Mouse (Mus musculus) liver, postnatal 0 days (tissue): Measurements from ENCODE around the gene Rpl4. TPM values are rescaled to one million over a fixed set of nuclear protein-coding genes. Genes with fewer than 3 reads are reported as not detected.

Experiments
- ATAC-seq: fragments of 200-750 bp; cut with Nextera tagmentation; 2 replicates; pipeline ENCODE4 v1.8.0; 2017; ENCODE audit warnings: mild to moderate bottlenecking, moderate library complexity
- DNase-seq: peaks from one replicate; pipeline ENCODE4 v3.0.0-alpha.2; 2016
- H3K27ac ChIP-seq: fragments of 300-500 bp; sonication (generic); 2 replicates; pipeline ENCODE4 v1.5.1; 2014; ENCODE audit warnings: antibody characterized with exemption, moderate library complexity, mild to moderate bottlenecking, low read depth
- H3K27me3 ChIP-seq: fragments of 300-500 bp; sonication (generic); 2 replicates; pipeline ENCODE4 v1.6.1; 2014; ENCODE audit warnings: low read length, control low read depth, mixed read lengths; ENCODE audit not compliant: insufficient read depth
- H3K36me3 ChIP-seq: fragments of 300-500 bp; sonication (generic); replicated peaks from 2 replicates; pipeline ENCODE4 v1.6.1; 2014; ENCODE audit warnings: mild to moderate bottlenecking, control low read depth, low read length, moderate library complexity, mixed read lengths; ENCODE audit not compliant: insufficient read depth
- H3K4me1 ChIP-seq: fragments of 300-500 bp; sonication (generic); 2 replicates; pipeline ENCODE4 v1.6.1; 2014; ENCODE audit warnings: antibody characterized with exemption, mild to moderate bottlenecking, control low read depth; ENCODE audit not compliant: insufficient read depth
- H3K4me2 ChIP-seq: fragments of 300-500 bp; sonication (generic); 2 replicates; pipeline ENCODE4 v1.6.1; 2014; ENCODE audit warnings: low read depth, mild to moderate bottlenecking, low read length, moderate library complexity, mixed read lengths
- H3K4me3 ChIP-seq: fragments of 300-500 bp; sonication (generic); 2 replicates; pipeline ENCODE4 v1.5.1; 2014; ENCODE audit warnings: low read depth, low read length
- H3K9ac ChIP-seq: fragments of 300-500 bp; sonication (generic); replicated peaks from 2 replicates; pipeline ENCODE4 v1.6.1; 2014; ENCODE audit warnings: mild to moderate bottlenecking, moderate library complexity
- H3K9me3 ChIP-seq: fragments of 300-500 bp; sonication (generic); 2 replicates; pipeline ENCODE4 v1.6.1; 2016; ENCODE audit warnings: mild to moderate bottlenecking, control low read depth, low read length, mixed read lengths
- CTCF ChIP-seq: sonication (generic); IDR thresholded peaks from 2 replicates; pipeline ENCODE4 v1.5.1; 2016; ENCODE audit warnings: antibody characterized with exemption, low read depth
- WGBS: fragments of 180-500 bp; shearing (Covaris S2); extraction: QIAGEN DNeasy Blood & Tissue Kit; methylation state at CpG from one replicate; pipeline ENCODE4 v1.1.7; 2014; ENCODE audit not compliant: insufficient replicate concordance; 5-methylcytosine and 5-hydroxymethylcytosine counted together
- microRNA-seq: library from miRNA; unstranded; fragments of <30 nt; microRNA quantifications from one replicate; pipeline ENCODE4, GENCODE M21; 2016
- polyA plus RNA-seq: library from polyadenylated mRNA; unstranded; fragments of >200 nt; fragmentation: Nextera tagmentation; extraction: Ambion mirVana; gene quantifications from 2 replicates; pipeline ENCODE4 v1.2.1, GENCODE M21; 2015

Rpl4 gene
- polyA plus RNA-seq, 1 experiment from 2014 or later, result 612 TPM

DNA sequence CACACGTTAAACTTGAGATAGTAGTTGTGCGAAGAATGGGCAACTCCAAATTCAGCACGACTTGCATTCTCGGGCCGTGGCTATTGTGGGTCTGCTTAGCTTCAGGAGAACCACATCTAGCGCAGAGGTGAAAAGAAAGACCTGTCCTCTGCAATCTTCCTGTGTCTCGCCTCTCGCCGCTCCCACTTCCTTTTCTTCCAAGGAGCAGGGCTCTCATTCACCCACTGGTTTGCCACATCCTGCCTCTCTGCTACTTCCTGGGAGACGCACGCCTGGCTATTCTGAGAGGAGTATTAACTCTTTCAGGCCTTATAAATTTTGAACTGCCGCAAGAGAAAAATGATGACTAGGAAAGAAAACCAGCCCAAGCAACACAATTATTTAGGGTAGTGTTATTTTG is 54.6 kb downstream of the Rpl4 start:
- H3K9ac ChIP-seq, result no peak overlapping the region

More for the DNA sequence above, 54.6 kb downstream of the Rpl4 start:
- TF ChIP-seq CTCF, result no peak
- no peaks in the 10 kb centered on the region for H3K36me3 ChIP-seq
- no peak overlapping the region for H3K4me3 ChIP-seq
- 32% methylated on average over 12 of the region's 12 CpGs for WGBS
- H3K9me3 ChIP-seq, result no peaks in the 10 kb centered on the region
- H3K27me3 ChIP-seq, result no peaks in the 10 kb centered on the region
- H3K4me2 ChIP-seq, result peak overlapping the region; percentile 44
- no peak overlapping the region for H3K27ac ChIP-seq
- ATAC-seq, result no peak
- H3K4me1 ChIP-seq, result peaks cover 18% of the 10 kb centered on the region
- DNase-seq, result no peak

Small RNA genes lying within 50 kb of the gene (microRNA-seq; reads per million reads assigned to microRNA genes)
- not detected for gene Gm24106

Other genes starting within 250 kb of the Rpl4 start
- gene Smad6, start 151.3 kb upstream of the Rpl4 start, polyA plus RNA-seq, result 1.8 and 2.9 TPM in 2 replicates
- not detected in 2 replicates for gene Lctl, start 56.2 kb upstream of the Rpl4 start, polyA plus RNA-seq
- 2.7 and 4.1 TPM in 2 replicates for gene Zwilch, start 271 bp upstream of the Rpl4 start, polyA plus RNA-seq
- gene Snapc5, start 5.9 kb downstream of the Rpl4 start, polyA plus RNA-seq, result 12.7 and 14.8 TPM in 2 replicates
- gene Uchl4, start 61.8 kb downstream of the Rpl4 start, polyA plus RNA-seq, result 0.61 and 0.84 TPM in 2 replicates
- 27.5 and 28.9 TPM in 2 replicates for gene Map2k1, start 80.3 kb downstream of the Rpl4 start, polyA plus RNA-seq
- 104 and 109 TPM in 2 replicates for gene Tipin, start 108.2 kb downstream of the Rpl4 start, polyA plus RNA-seq
- gene Dis3l, start 167.9 kb downstream of the Rpl4 start, polyA plus RNA-seq, result 3.7 and 5.1 TPM in 2 replicates
- gene Megf11, start 212.3 kb downstream of the Rpl4 start, polyA plus RNA-seq, result 0.11 and 0.15 TPM in 2 replicates